Mouse (Mus musculus) right cerebral cortex, postnatal 25 days (tissue): ENCODE data around the gene Auh.

ENCODE experiments used
- DNase-seq: peaks from one replicate; pipeline ENCODE4 v3.0.0; 2022

The Auh gene

DNA sequence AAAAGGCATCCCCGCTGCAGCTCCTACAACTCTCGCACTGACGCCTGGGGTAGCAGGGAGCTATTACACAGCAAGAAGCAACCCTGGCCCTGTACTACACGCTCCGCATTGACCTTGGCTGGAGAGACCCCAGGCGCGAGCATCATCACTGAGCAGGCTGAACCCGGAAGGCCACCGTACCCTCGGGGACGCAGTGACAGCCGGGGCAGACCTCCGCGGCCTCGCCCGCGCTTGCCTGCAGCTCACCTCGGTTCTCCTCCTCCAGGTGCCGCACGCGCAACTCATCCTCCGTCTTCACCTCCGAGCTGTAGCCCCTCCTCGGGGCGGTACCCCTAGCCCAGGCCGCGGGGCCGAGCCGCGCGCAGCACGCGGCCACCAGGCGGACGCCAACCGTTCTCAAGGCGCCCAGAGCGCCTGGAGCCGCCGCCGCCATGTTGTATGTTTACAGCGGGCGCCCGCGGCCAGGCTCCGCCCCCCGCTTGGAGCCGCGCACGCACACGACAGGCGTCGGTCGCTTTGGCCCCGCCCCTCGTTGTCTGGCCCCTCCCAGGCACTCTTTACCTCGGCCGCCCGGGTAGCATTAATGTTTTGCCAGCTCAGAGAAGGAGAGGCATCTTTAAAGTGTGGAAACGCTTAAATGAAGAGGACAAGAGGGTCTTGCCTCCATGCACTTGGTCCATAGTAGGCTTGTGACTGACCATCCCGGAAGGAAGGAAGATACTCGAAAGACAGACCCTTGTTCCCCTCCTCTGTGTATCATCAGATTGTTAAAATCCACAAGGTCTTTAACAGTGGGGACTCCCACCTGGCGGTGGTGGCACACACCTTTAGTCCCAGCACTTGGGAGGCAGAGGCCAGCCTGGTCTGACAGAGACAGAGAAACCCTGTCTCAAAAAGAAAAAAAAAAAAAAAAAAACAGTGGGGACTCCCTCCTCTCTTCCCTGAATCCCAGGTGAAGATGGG is at the start of gene Auh:
Gene Auh, minus strand, starts transcription at position 473 of the 963 bp plus-strand sequence.
- peak; percentile 82 for DNase-seq

DNA sequence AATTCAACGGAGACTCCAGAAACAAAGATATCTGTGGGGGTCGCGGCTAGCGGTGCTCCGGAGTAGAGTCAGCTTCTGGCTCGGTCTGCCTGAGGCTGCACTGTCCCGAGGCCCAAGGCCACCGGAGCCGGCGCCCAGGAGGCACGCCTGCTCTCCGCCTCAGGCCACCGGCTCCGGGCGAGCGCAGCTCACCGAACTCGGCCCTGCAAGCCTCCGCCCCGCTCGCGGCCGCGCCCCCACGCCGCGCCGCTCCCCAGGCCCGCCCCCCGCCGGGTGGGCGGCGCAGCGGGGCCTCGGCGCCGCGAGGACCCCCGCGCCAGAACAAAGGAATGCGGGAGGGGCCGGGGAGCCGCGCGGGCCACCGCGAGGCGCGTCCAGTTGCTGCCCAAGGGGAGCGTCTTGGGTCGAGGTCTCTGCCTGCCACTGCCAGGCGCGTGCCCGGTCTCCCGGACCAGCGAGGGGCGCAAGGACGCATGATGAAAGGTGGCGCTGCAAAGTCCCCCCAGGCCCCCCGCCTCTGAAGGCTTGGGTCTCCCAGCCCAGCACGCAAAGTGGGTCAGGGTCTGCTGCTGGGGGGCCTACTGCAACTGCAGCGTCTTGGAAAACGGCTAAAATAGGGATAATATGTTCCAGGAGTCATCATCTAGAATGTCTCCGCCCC is 49.0 kb upstream of the Auh start:
- peak; percentile 45 for DNase-seq

GRCm38 (mm10) chr13:52977757-52978156 is 48.3 kb upstream of the Auh start:
- DNase-seq, result no peak

GRCm38 (mm10) chr13:52977221-52977609 is 47.7 kb upstream of the Auh start:
- no peak for DNase-seq

GRCm38 (mm10) chr13:52976510-52977220 is 47.2 kb upstream of the Auh start:
- no peak for DNase-seq

GRCm38 (mm10) chr13:52976130-52976509 is 46.6 kb upstream of the Auh start:
- no peak for DNase-seq

- no peak for DNase-seq
Observed at GRCm38 (mm10) chr13:52974676-52975075, 45.2 kb upstream of the Auh start.

DNA sequence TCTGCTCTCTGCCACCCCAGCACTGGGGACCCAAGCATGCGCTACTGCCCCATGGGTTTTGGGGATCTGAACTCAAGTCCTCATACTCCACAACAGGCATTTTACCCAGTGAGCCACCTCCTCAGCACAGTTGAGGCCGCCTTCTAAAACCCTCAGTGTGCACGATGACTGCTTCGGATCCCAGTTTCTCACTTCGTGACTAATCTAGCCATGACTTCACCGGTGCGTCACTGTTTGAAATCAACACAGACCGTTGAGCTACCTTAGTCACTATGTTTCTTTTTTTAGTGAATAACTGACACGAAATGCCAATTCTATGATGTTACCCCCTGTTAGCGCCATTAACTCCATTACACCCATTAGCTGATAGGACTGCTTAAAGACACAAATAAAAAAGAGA is 43.9 kb upstream of the Auh start:
- DNase-seq, result no peak

GRCm38 (mm10) chr13:52972626-52973025 is 43.1 kb upstream of the Auh start:
- no peak for DNase-seq

DNA sequence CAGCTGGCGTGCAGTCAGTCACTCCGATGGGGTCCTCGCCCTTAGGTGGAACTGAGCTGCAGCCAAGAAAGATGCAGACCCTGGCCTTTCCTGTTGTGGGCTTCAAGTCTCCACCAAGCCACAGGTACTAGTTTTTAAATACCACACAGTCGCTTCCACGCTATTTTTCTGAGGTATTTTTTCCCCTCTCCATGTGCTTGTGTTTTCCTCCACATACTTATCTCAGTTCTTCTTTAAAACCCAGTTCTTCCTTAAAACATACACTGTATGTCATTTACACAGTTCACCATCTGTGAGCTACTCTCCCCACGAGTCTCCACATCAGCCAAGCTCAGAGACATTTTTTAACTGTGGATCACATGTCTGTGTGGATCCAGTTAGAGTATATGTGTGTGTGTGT is 41.4 kb upstream of the Auh start:
- no peak for DNase-seq

- no peak for DNase-seq
Observed at GRCm38 (mm10) chr13:52962922-52963321, 33.4 kb upstream of the Auh start.

- no peak for DNase-seq
Observed at GRCm38 (mm10) chr13:52962361-52962760, 32.9 kb upstream of the Auh start.

DNA sequence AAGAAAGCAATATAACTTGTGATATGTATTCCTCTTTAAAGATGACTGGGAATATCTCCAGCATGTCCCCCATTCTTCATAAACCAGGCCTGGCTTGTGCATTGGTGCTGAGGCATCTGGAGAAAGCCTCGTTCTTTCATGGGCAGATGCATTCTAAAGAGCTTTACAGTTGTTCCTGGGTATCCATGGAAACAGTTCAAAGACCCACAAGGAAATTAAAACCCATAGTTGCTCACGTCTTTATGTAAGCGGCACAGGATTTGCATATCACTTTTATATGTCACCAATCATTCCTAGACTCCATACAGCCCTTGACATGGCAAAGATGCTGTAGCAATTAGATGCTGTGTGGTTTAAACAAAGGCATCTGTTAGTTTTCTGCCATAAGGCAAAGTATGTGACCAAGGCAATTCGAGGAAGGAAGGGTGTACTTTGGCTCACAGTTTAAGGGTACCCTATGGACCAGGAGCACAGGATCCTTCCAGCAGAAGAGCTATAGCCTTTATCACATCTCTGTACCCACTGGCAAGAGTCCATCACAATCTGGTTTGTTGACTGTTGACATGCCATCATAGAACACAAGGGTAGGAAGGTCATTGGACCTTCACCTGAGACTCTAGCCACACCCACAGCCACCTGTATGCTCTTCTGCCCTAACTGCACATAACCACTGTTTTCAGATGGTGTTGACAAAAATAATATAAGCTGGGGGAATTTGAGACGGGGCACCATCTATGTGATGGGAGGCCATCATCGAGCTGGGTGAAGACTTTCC is 24.5 kb upstream of the Auh start:
- no peak for DNase-seq

- DNase-seq, result no peak
Observed at GRCm38 (mm10) chr13:52949211-52949610, 19.7 kb upstream of the Auh start.

- no peak for DNase-seq
Observed at GRCm38 (mm10) chr13:52947545-52947944, 18.1 kb upstream of the Auh start.

- DNase-seq, result no peak
Observed at GRCm38 (mm10) chr13:52945769-52946168, 16.3 kb upstream of the Auh start.

DNA sequence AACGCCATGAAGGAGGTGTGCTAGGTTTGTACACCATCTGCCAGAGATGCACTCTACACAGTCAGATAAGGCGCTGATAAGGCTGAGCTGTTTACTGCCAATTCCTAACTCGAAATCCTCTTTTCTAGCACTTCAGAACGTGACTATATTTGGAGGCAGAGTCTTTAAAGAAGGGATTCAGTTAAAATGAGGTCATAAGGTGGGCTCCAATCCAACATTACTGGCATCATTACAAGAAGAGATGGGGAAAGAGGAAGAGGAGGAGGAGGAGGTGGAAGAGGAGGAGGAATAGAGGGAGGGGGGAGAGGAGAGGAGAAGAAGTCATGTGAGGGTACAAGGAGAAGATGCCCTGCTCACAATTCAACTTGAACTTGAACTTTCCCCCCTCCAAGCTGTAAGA is 14.6 kb upstream of the Auh start:
- no peak for DNase-seq

DNA sequence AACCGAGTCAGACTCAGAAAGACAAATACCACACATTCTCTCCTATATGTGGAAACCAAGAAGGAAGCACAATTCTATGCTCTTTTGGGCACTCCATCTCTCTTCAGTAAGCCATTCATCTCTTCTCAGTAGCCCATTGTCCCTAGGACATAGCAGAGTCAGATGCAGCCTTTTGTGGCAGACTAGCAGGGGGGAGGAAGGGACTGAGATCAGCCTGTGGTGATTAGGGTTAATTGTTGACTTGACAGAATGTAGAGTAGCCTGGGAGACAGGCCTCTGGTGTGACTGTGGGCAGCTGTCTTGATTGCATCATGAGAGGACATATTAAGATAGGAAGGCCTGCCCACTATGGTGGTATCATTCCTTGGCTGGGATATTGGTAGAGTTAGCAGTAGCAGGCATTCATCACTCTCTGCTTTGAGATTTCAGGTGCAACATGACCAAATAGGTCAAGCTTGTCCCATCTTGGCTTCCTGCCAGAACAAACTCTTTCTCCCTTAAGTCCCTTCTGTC is 13.5 kb upstream of the Auh start:
- DNase-seq, result no peak

GRCm38 (mm10) chr13:52940956-52941355 is 11.5 kb upstream of the Auh start:
- no peak for DNase-seq

- no peak for DNase-seq
Observed at GRCm38 (mm10) chr13:52930582-52930981, 1.1 kb upstream of the Auh start.

DNA sequence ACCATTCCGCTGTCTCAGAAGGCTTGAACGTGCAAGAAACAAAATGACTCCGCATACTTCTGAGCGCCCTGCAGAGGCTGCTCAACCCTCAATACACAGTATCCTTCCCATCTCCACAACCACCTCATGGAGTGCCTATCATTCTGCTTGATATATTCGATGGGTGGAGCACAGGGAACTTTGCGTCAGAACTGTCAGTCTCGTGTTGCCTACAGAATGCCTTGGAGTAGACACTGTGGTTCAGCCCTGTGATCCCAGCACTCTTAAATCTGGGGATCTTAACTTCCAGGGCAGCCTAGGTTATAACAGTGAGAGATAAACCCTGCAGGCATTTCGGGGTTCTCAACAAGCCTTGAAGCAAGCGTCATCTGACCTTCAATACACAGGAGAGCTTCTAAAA is 1.1 kb downstream of the Auh start:
- DNase-seq, result peak; percentile 25

DNA sequence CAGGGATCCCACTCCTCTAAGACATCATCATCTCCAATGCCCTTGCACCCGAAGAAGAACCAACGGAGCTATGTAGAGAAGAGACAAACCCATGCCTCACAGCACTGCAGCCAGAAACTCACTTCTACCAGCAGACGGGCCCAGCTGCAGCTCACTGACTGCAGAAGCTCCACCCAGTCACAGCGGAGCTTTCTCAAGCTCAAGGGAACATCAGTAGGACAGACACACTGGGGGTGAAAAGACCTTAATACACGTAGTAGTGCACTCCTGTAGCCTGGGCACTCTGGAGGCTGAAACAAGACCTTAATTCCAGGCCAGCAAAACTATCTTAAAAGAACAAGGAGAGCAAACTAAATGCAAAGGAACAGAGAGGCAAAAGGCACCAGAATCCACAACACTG is 5.0 kb downstream of the Auh start:
- no peak for DNase-seq

DNA sequence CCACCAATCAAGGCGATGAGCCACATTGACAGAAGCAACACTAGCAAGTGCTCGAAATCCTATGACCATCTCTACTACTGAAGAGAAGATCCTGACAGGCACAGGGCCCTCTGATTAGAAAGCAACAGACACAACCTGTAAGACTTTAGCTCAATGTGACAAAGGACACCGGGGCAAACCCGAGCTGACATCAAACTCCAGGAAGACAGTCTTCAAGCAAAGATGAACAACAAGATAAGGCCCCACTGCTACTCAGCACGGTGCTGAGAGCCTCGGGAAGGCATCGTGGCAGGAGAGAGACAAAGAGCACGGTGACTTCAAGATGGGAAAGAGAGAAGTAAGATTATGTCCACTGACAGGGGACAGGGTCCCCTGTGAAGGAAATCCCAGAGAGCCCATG is 7.5 kb downstream of the Auh start:
- no peak for DNase-seq
